Mouse (Mus musculus) midbrain, embryonic 11.5 days (tissue): ENCODE measurements at regions not wholly inside any gene's neighbourhood (a gene's known extent, or its start where the extent isn't known, plus 50 kb on each side); places are given as distances from the start of the nearest gene placed in this dataset.
A peak's percentile ranks its signal among the peaks of the same experiment; 100 is the strongest.

ENCODE experiments used
- ATAC-seq: fragments of 200-750 bp; cut with Nextera tagmentation; 2 replicates; pipeline ENCODE4 v1.8.0; 2017; ENCODE audit warnings: moderate TSS enrichment, moderate library complexity; ENCODE audit not compliant: low FRiP score
- DNase-seq: peaks from one replicate; pipeline ENCODE4 v3.0.0; 2015; ENCODE audit warnings: low spot score; ENCODE audit errors: missing footprints
- H3K27ac ChIP-seq: fragments of 300-500 bp; sonication (generic); 2 replicates; pipeline ENCODE4 v1.5.1; 2014; ENCODE audit warnings: low read depth, low read length
- H3K27me3 ChIP-seq: fragments of 300-500 bp; sonication (generic); 2 replicates; pipeline ENCODE4 v1.6.1; 2014; ENCODE audit warnings: mild to moderate bottlenecking, low read length, moderate library complexity, mixed read lengths; ENCODE audit not compliant: control insufficient read depth, insufficient read depth
- H3K36me3 ChIP-seq: fragments of 300-500 bp; sonication (generic); 2 replicates; pipeline ENCODE4 v1.6.1; 2014; ENCODE audit warnings: mild to moderate bottlenecking, low read length, moderate library complexity, mixed read lengths; ENCODE audit not compliant: control insufficient read depth, insufficient read depth
- H3K4me1 ChIP-seq: fragments of 300-500 bp; sonication (generic); 2 replicates; pipeline ENCODE4 v1.6.1; 2014; ENCODE audit warnings: low read length; ENCODE audit not compliant: control insufficient read depth, insufficient read depth
- H3K4me2 ChIP-seq: fragments of 300-500 bp; sonication (generic); 2 replicates; pipeline ENCODE4 v1.6.1; 2014; ENCODE audit warnings: mild to moderate bottlenecking, moderate library complexity
- H3K4me3 ChIP-seq: fragments of 300-500 bp; sonication (generic); 2 replicates; pipeline ENCODE4 v1.5.1; 2014; ENCODE audit warnings: low read depth, low read length
- H3K9ac ChIP-seq: fragments of 300-500 bp; sonication (generic); 2 replicates; pipeline ENCODE4 v1.6.1; 2014; ENCODE audit warnings: low read length
- H3K9me3 ChIP-seq: fragments of 300-500 bp; sonication (generic); 2 replicates; pipeline ENCODE4 v1.6.1; 2016; ENCODE audit warnings: low read length; ENCODE audit not compliant: control insufficient read depth
- WGBS: fragments of 180-500 bp; shearing (Covaris S2); extraction: QIAGEN DNeasy Blood & Tissue Kit; methylation state at CpG from one replicate; pipeline ENCODE4 v1.1.7; 2014; 5-methylcytosine and 5-hydroxymethylcytosine counted together

- Histone ChIP-seq H3K4me2 (no peak overlapping the region), H3K9ac (no peak overlapping the region), H3K27ac (no peak overlapping the region), H3K4me1 (peaks cover 2% of the 10 kb centered on the region; the same call in 1 of the 2 replicates), H3K9me3 (no peaks in the 10 kb centered on the region), H3K36me3 (no peaks in the 10 kb centered on the region), H3K27me3 (no peaks in the 10 kb centered on the region), H3K4me3 (no peak overlapping the region)
- WGBS: 90% methylated on average over 2 of the region's 2 CpGs
- DNase-seq (peak; percentile 82), ATAC-seq (no peak)
Observed at GRCm38 (mm10) chr15:8868021-8868420, 99.7 kb upstream of the Ranbp3l start.

- H3K9ac ChIP-seq: no peak overlapping the region
- H3K9me3 ChIP-seq: no peaks in the 10 kb centered on the region
- WGBS: 36% methylated on average over 7 of the region's 7 CpGs
- no peak overlapping the region for H3K4me3 ChIP-seq
- ATAC-seq (peak; percentile 57), DNase-seq (peak; percentile 82)
- no peak overlapping the region for H3K27ac ChIP-seq
- H3K4me1 ChIP-seq: peaks cover 2% of the 10 kb centered on the region; the same call in 1 of the 2 replicates
- no peaks in the 10 kb centered on the region for H3K27me3 ChIP-seq
- no peaks in the 10 kb centered on the region for H3K36me3 ChIP-seq
- no peak overlapping the region for H3K4me2 ChIP-seq
Observed at GRCm38 (mm10) chr15:8867160-8867891, 100.4 kb upstream of the Ranbp3l start.

DNA sequence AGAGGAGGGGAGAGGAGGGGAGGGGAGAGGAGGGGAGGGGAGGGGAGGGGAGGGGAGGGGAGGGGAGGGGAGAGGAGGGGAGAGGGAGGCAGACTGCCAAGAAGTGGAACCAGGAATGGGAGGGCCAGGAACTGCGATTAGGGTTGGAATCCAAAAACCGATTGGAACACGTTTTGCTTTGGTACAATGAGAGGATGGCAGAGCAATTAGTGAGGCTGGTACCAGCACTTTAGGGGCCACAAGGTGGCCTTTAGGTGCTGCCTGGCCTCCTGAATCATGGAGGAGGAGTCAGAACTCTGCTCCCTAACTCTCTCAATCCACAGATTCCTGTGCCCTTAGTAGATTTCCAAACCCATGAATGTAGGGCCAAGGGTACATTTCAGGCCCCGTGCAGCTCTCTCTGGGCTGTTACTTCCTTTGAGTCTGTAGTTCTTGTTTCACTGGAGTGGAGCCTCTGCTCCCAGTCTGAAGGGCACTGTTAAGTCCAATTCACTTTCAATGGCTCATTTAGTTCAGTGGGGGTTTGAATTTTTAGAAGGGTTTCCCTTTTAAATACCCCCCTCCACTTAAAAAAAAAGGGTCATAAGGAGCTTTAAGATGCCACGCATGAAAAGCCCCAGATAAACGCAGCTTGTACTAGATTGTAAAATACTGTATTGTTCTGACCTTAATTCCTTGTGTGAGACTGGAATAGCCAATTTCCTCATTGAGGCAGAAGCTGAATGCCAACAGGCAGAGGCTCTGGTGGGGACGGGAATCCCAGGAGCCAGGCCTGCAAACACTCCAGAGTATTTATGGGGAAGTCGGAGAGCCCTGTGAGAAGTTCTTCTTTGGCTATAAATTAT is 102.4 kb upstream of the Ranbp3l start:
- H3K9ac ChIP-seq: no peak overlapping the region
- no peaks in the 10 kb centered on the region for H3K9me3 ChIP-seq
- no peak overlapping the region for H3K27ac ChIP-seq
- 53% methylated on average over 8 of the region's 8 CpGs for WGBS
- no peaks in the 10 kb centered on the region for H3K36me3 ChIP-seq
- H3K4me2 ChIP-seq: no peak overlapping the region
- no peaks in the 10 kb centered on the region for H3K27me3 ChIP-seq
- ATAC-seq (peak; percentile 81), DNase-seq (peak; percentile 88)
- no peak overlapping the region for H3K4me3 ChIP-seq
- H3K4me1 ChIP-seq: peaks cover 2% of the 10 kb centered on the region; the same call in 1 of the 2 replicates

DNA sequence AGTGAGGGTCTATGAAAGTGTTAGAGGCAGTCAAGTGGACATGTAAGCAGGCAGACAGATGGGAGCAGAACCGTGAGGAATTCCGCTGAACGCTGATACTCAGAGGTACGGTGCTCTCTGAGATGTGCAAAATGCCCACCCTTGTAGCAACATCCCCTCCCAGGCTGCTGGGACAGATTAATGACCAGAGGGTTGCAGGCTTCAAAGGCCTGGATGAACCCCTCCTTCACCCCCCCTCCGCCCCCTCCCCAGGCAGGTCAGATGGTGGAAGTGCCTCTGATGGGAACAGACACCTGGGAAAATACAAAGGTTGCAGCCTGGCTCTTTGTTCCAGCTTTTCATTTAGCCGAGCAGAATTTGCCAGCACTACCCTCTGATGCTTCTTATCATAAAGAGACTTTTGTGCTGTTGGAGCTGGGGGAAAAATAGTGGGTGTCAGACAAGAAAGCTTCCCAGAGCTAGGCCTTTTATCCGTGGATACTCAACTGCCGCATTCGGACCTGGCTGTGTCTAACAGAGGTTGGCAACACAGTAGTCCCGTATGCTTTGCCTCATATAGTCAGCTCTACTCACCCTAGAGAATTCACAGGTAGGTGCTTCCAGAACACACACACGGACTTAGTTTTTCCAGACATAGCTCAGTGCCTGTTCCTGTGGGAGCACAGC is 111.2 kb upstream of the Ranbp3l start:
- Histone ChIP-seq H3K4me2 (no peak overlapping the region), H3K9ac (no peak overlapping the region), H3K27ac (no peak overlapping the region), H3K4me3 (no peak overlapping the region), H3K27me3 (no peaks in the 10 kb centered on the region), H3K4me1 (no peaks in the 10 kb centered on the region), H3K36me3 (no peaks in the 10 kb centered on the region), H3K9me3 (peaks cover 3% of the 10 kb centered on the region; the same call in 1 of the 2 replicates)
- ATAC-seq (no peak), DNase-seq (peak; percentile 51)
- 73% methylated on average over 11 of the region's 11 CpGs for WGBS

DNA sequence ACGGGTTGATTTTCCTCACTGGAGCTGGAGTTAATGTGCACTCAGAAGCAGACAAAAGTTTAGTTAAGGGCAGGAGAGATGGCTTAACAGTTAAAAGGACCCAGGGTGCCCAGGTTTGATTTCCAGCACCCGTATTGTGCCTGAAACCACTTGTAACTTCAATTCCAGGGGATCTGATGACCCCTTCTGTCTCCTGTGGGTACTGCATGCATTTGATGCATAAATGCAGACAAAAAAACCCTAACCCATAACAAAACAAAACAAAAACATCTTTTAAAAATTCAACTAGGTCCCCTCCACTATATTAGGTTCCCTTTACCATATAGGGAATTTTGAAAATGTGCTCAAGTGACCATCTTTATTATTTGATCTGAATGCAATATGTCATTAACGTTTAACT is 112.2 kb upstream of the Ranbp3l start:
- DNase-seq: peak; percentile 74
- H3K4me2 ChIP-seq: no peak overlapping the region
- H3K4me3 ChIP-seq: no peak overlapping the region
- no peak for ATAC-seq
- H3K36me3 ChIP-seq: no peaks in the 10 kb centered on the region
- H3K27ac ChIP-seq: no peak overlapping the region
- H3K9me3 ChIP-seq: peaks cover 3% of the 10 kb centered on the region; the same call in 1 of the 2 replicates
- H3K9ac ChIP-seq: no peak overlapping the region
- H3K4me1 ChIP-seq: no peaks in the 10 kb centered on the region
- 94% methylated on average over 3 of the region's 3 CpGs for WGBS
- H3K27me3 ChIP-seq: no peaks in the 10 kb centered on the region

GRCm38 (mm10) chr15:8854336-8854735 is 113.4 kb upstream of the Ranbp3l start:
- peak; percentile 17 for DNase-seq
- H3K9ac ChIP-seq: no peak overlapping the region
- no peaks in the 10 kb centered on the region for H3K4me1 ChIP-seq
- 84% methylated on average over 7 of the region's 7 CpGs for WGBS
- H3K9me3 ChIP-seq: peaks cover 3% of the 10 kb centered on the region; the same call in 1 of the 2 replicates
- ATAC-seq: no peak
- no peaks in the 10 kb centered on the region for H3K27me3 ChIP-seq
- H3K4me3 ChIP-seq: no peak overlapping the region
- no peak overlapping the region for H3K4me2 ChIP-seq
- no peak overlapping the region for H3K27ac ChIP-seq
- no peaks in the 10 kb centered on the region for H3K36me3 ChIP-seq

GRCm38 (mm10) chr15:8850996-8851395 is 116.8 kb upstream of the Ranbp3l start:
- no peak for DNase-seq
- no peaks in the 10 kb centered on the region for H3K27me3 ChIP-seq
- H3K4me3 ChIP-seq: no peak overlapping the region
- WGBS: 94% methylated on average over 1 of the region's 1 CpGs
- no peak overlapping the region for H3K4me2 ChIP-seq
- no peaks in the 10 kb centered on the region for H3K4me1 ChIP-seq
- H3K9me3 ChIP-seq: peaks cover 3% of the 10 kb centered on the region; the same call in 1 of the 2 replicates
- H3K36me3 ChIP-seq: no peaks in the 10 kb centered on the region
- no peak overlapping the region for H3K27ac ChIP-seq
- H3K9ac ChIP-seq: no peak overlapping the region
- ATAC-seq: no peak

DNA sequence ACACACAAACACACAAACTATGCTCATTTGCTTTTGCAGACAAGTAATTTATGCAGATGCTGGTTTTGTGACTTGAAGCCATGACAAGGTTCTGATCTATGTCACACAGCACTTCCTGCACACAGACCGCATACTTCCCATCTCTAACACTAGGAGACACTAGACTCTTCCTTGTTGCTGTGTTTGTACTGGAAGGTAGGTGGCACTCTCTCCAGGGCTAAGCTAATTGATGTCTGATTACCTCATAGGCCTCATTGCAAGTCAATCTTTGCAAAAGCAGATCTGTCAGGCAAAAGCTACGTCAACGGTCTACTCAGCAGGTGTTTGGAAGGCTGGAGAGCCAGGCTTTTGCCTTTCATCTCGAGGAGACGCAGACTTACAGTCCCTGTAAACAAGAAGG is 118.3 kb upstream of the Ranbp3l start:
- H3K36me3 ChIP-seq: no peaks in the 10 kb centered on the region
- ATAC-seq: no peak
- no peak overlapping the region for H3K4me2 ChIP-seq
- no peak overlapping the region for H3K4me3 ChIP-seq
- H3K27ac ChIP-seq: no peak overlapping the region
- peak; percentile 80 for DNase-seq
- H3K27me3 ChIP-seq: no peaks in the 10 kb centered on the region
- no peaks in the 10 kb centered on the region for H3K9me3 ChIP-seq
- H3K9ac ChIP-seq: no peak overlapping the region
- 73% methylated on average over 5 of the region's 5 CpGs for WGBS
- H3K4me1 ChIP-seq: no peaks in the 10 kb centered on the region

- Histone ChIP-seq H3K4me2 (no peak overlapping the region), H3K9ac (no peak overlapping the region), H3K27me3 (no peaks in the 10 kb centered on the region), H3K4me3 (no peak overlapping the region), H3K36me3 (no peaks in the 10 kb centered on the region), H3K9me3 (no peaks in the 10 kb centered on the region), H3K4me1 (no peaks in the 10 kb centered on the region), H3K27ac (no peak overlapping the region)
- ATAC-seq (no peak), DNase-seq (peak; percentile 80)
- WGBS: 52% methylated on average over 9 of the region's 9 CpGs
Observed at GRCm38 (mm10) chr15:8842129-8842528, 125.6 kb upstream of the Ranbp3l start.
